Mouse (Mus musculus): ENCODE measurements around the gene Abcf2.
"Not testable (repeated sequence)": the region's sequence is repeated elsewhere in the genome, so short reads cannot be mapped to it uniquely, and the experiment has no call there.

GRCm38 (mm10) chr5:24555335-24555734 lies 21.9 kb downstream of the Abcf2 start:
- TF ChIP-seq CEBPB (IDR thresholded peaks at IDR 0.05; ENCODE audit: low read depth); CTCF (IDR thresholded peaks at IDR 0.05; ENCODE audit: control insufficient read depth, insufficient read depth, insufficient read length); USF1 (IDR thresholded peaks at IDR 0.05; ENCODE audit: low read depth); MAX (IDR thresholded peaks at IDR 0.05); MYOD1 (IDR thresholded peaks at IDR 0.05; ENCODE audit: control insufficient read depth, insufficient read length, low read depth); MYOG (IDR thresholded peaks at IDR 0.05; ENCODE audit: control insufficient read depth, extremely low read depth, insufficient read length): not testable (repeated sequence)

Data from C2C12 (cell line).